Mouse (Mus musculus) small intestine, adult 2 months (tissue): Measurements from ENCODE around the gene Osbpl11. TPM values are rescaled to one million over a fixed set of nuclear protein-coding genes. Genes with fewer than 3 reads are reported as not detected.
A peak's percentile ranks its signal among the peaks of the same experiment; 100 is the strongest.
"Not testable (repeated sequence)": the region's sequence is repeated elsewhere in the genome, so short reads cannot be mapped to it uniquely, and the experiment has no call there.

ENCODE experiments used
- H3K27ac ChIP-seq: fragments of 200-500 bp; 2 replicates; pipeline ENCODE4 v1.5.1; 2012; ENCODE audit warnings: low read depth, low read length, control low read depth, inconsistent platforms; ENCODE audit not compliant: insufficient read depth
- H3K27me3 ChIP-seq: fragments of 200-500 bp; 2 replicates; pipeline ENCODE4 v1.6.1; 2012; ENCODE audit warnings: mild to moderate bottlenecking, moderate library complexity, low read length, inconsistent platforms; ENCODE audit not compliant: control insufficient read depth, insufficient read depth
- H3K36me3 ChIP-seq: fragments of 200-500 bp; 2 replicates; pipeline ENCODE4 v1.6.1; 2012; ENCODE audit warnings: mild to moderate bottlenecking, low read length, control low read depth, inconsistent platforms; ENCODE audit not compliant: control insufficient read depth, insufficient read depth
- H3K4me1 ChIP-seq: fragments of 200-500 bp; 2 replicates; pipeline ENCODE4 v1.6.1; 2012; ENCODE audit warnings: low read length, inconsistent platforms, mixed read lengths; ENCODE audit not compliant: control insufficient read depth, insufficient read depth, insufficient read length
- H3K4me3 ChIP-seq: fragments of 200-500 bp; 2 replicates; pipeline ENCODE4 v1.5.1; 2012; ENCODE audit warnings: low read depth, mild to moderate bottlenecking, control low read depth, inconsistent platforms, low read length, moderate library complexity
- CTCF ChIP-seq: fragments of 200-500 bp; IDR thresholded peaks from 2 replicates; pipeline ENCODE4 v1.5.1; 2012; ENCODE audit warnings: low read depth, mild to moderate bottlenecking, control low read depth, inconsistent platforms, low read length, moderate library complexity, mixed read lengths; ENCODE audit not compliant: insufficient replicate concordance, insufficient read length; ENCODE audit errors: extremely low read depth
- POLR2A ChIP-seq: fragments of 200-500 bp; IDR thresholded peaks from 2 replicates; pipeline ENCODE4 v1.6.1; 2012; ENCODE audit warnings: low read depth, mild to moderate bottlenecking, control low read depth, inconsistent platforms, low read length, moderate library complexity
- WGBS: fragments of 180-500 bp; shearing (Covaris S2); methylation state at CpG from one replicate; pipeline ENCODE4 v1.1.7; 2018; 5-methylcytosine and 5-hydroxymethylcytosine counted together
- polyA plus RNA-seq: library from polyadenylated mRNA; depleted of rRNA; stranded (reverse); fragments of >200 nt; gene quantifications from 2 replicates; pipeline ENCODE4 v1.2.3, GENCODE M21; 2012

The Osbpl11 gene
- polyA plus RNA-seq, 1 experiment: 8.3 TPM

GRCm38 (mm10) chr16:33151558-33151957 lies 33.3 kb upstream of the Osbpl11 start:
- Histone ChIP-seq H3K27me3 (no peaks in the 10 kb centered on the region), H3K27ac (no peak overlapping the region), H3K36me3 (no peaks in the 10 kb centered on the region), H3K4me3 (no peak overlapping the region), H3K4me1 (no peaks in the 10 kb centered on the region)
- 62% methylated on average over 8 of the region's 8 CpGs for WGBS
- TF ChIP-seq POLR2A (no peak), CTCF (no peak)

GRCm38 (mm10) chr16:33154992-33155391 lies 29.9 kb upstream of the Osbpl11 start:
- no peaks in the 10 kb centered on the region for H3K4me1 ChIP-seq
- WGBS: 45% methylated on average over 4 of the region's 4 CpGs
- TF ChIP-seq POLR2A (no peak), CTCF (peak; percentile 2; the same call in 1 of the 2 replicates)

GRCm38 (mm10) chr16:33158006-33158405 lies 26.9 kb upstream of the Osbpl11 start:
- no peaks in the 10 kb centered on the region for H3K36me3 ChIP-seq
- H3K4me3 ChIP-seq: no peak overlapping the region
- TF ChIP-seq CTCF: no peak
- no peak for TF ChIP-seq POLR2A
- no peaks in the 10 kb centered on the region for H3K27me3 ChIP-seq
- H3K4me1 ChIP-seq: no peaks in the 10 kb centered on the region
- WGBS: 90% methylated on average over 11 of the region's 11 CpGs
- H3K27ac ChIP-seq: no peak overlapping the region

More at GRCm38 (mm10) chr16:33154992-33155391, 29.9 kb upstream of the Osbpl11 start:
- H3K36me3 ChIP-seq: no peaks in the 10 kb centered on the region
- H3K27ac ChIP-seq: no peak overlapping the region
- H3K27me3 ChIP-seq: no peaks in the 10 kb centered on the region
- no peak overlapping the region for H3K4me3 ChIP-seq

GRCm38 (mm10) chr16:33158590-33159071 lies 26.2 kb upstream of the Osbpl11 start:
- whole genome bisulfite sequencing: 86% methylated on average over 14 of the region's 14 CpGs
- H3K27ac ChIP-seq: no peak overlapping the region
- TF ChIP-seq CTCF (no peak), POLR2A (no peak)
- no peaks in the 10 kb centered on the region for H3K4me1 ChIP-seq
- no peaks in the 10 kb centered on the region for H3K27me3 ChIP-seq
- no peaks in the 10 kb centered on the region for H3K36me3 ChIP-seq
- no peak overlapping the region for H3K4me3 ChIP-seq

GRCm38 (mm10) chr16:33159363-33159762 lies 25.5 kb upstream of the Osbpl11 start:
- no peak for TF ChIP-seq POLR2A
- TF ChIP-seq CTCF: no peak
- no peak overlapping the region for H3K27ac ChIP-seq
- 88% methylated on average over 2 of the region's 2 CpGs for WGBS
- H3K4me1 ChIP-seq: no peaks in the 10 kb centered on the region
- H3K27me3 ChIP-seq: no peaks in the 10 kb centered on the region
- no peak overlapping the region for H3K4me3 ChIP-seq
- H3K36me3 ChIP-seq: no peaks in the 10 kb centered on the region

GRCm38 (mm10) chr16:33163330-33164090 lies 21.4 kb upstream of the Osbpl11 start:
- no peaks in the 10 kb centered on the region for H3K4me1 ChIP-seq
- H3K4me3 ChIP-seq: no peak overlapping the region
- TF ChIP-seq CTCF (no peak), POLR2A (no peak)
- H3K27ac ChIP-seq: no peak overlapping the region
- H3K36me3 ChIP-seq: no peaks in the 10 kb centered on the region
- no peaks in the 10 kb centered on the region for H3K27me3 ChIP-seq
- 64% methylated on average over 13 of the region's 13 CpGs for WGBS

GRCm38 (mm10) chr16:33166284-33166683 lies 18.6 kb upstream of the Osbpl11 start:
- H3K36me3 ChIP-seq, H3K27ac ChIP-seq, H3K4me1 ChIP-seq, H3K4me3 ChIP-seq, H3K27me3 ChIP-seq: not testable (repeated sequence)
- 64% methylated on average over 6 of the region's 6 CpGs for WGBS
- TF ChIP-seq CTCF: peak; percentile 9; the same call in 1 of the 2 replicates
